Mouse (Mus musculus) liver, embryonic 12.5 days (tissue): ENCODE measurements around the gene 1700010B08Rik. TPM values are rescaled to one million over a fixed set of nuclear protein-coding genes. Genes with fewer than 3 reads are reported as not detected.
"Not testable (repeated sequence)": the region's sequence is repeated elsewhere in the genome, so short reads cannot be mapped to it uniquely, and the experiment has no call there.

Experiments used
- ATAC-seq: fragments of 200-750 bp; cut with Nextera tagmentation; 2 replicates; pipeline ENCODE4 v1.8.0; 2017; ENCODE audit warnings: moderate number of reproducible peaks, mild to moderate bottlenecking, moderate library complexity
- H3K27ac ChIP-seq: fragments of 300-500 bp; sonication (generic); 2 replicates; pipeline ENCODE4 v1.5.1; 2016; ENCODE audit warnings: mild to moderate bottlenecking
- H3K27me3 ChIP-seq: fragments of 300-500 bp; sonication (generic); replicated peaks from 2 replicates; pipeline ENCODE4 v1.6.1; 2016; ENCODE audit warnings: mild to moderate bottlenecking, moderate library complexity
- H3K36me3 ChIP-seq: fragments of 300-500 bp; sonication (generic); 2 replicates; pipeline ENCODE4 v1.6.1; 2016; ENCODE audit warnings: mild to moderate bottlenecking, moderate library complexity
- H3K4me1 ChIP-seq: fragments of 300-500 bp; sonication (generic); 2 replicates; pipeline ENCODE4 v1.6.1; 2016
- H3K4me2 ChIP-seq: fragments of 300-500 bp; sonication (generic); 2 replicates; pipeline ENCODE4 v1.6.1; 2016; ENCODE audit warnings: mild to moderate bottlenecking, moderate library complexity
- H3K4me3 ChIP-seq: fragments of 300-500 bp; sonication (generic); 2 replicates; pipeline ENCODE4 v1.5.1; 2016; ENCODE audit warnings: mild to moderate bottlenecking, moderate library complexity
- H3K9ac ChIP-seq: fragments of 300-500 bp; sonication (generic); 2 replicates; pipeline ENCODE4 v1.6.1; 2016; ENCODE audit warnings: mild to moderate bottlenecking, moderate library complexity
- H3K9me3 ChIP-seq: fragments of 300-500 bp; sonication (generic); replicated peaks from 2 replicates; pipeline ENCODE4 v1.6.1; 2016; ENCODE audit warnings: mild to moderate bottlenecking, moderate library complexity
- WGBS: fragments of 180-500 bp; shearing (Covaris S2); methylation state at CpG from one replicate; pipeline ENCODE4 v1.1.7; 2016; ENCODE audit not compliant: insufficient replicate concordance; 5-methylcytosine and 5-hydroxymethylcytosine counted together
- polyA plus RNA-seq: library from polyadenylated mRNA; unstranded; fragments of >200 nt; fragmentation: Nextera tagmentation; extraction: Ambion mirVana; gene quantifications from 2 replicates; pipeline ENCODE4 v1.2.1, GENCODE M21; 2016

Gene 1700010B08Rik
- polyA plus RNA-seq: not detected in 2 replicates

- not testable (repeated sequence) for H3K4me3 ChIP-seq, H3K36me3 ChIP-seq, ATAC-seq, H3K27ac ChIP-seq, H3K4me1 ChIP-seq, H3K27me3 ChIP-seq, H3K9ac ChIP-seq, H3K4me2 ChIP-seq, H3K9me3 ChIP-seq
- WGBS: 86% methylated on average over 6 of the region's 7 CpGs
Observed at GRCm38 (mm10) chr2:173719115-173719514, at the start of gene 1700010B08Rik. Gene 1700010B08Rik, plus strand, starts transcription at chr2:173719415.

GRCm38 (mm10) chr2:173672328-173672896, 46.8 kb upstream of the 1700010B08Rik start:
- H3K4me1 ChIP-seq: peaks cover 39% of the 10 kb centered on the region
- no peak for ATAC-seq
- WGBS: 72% methylated on average over 2 of the region's 2 CpGs
- H3K4me3 ChIP-seq: no peak overlapping the region
- peaks cover 39% of the 10 kb centered on the region for H3K36me3 ChIP-seq
- no peak overlapping the region for H3K27ac ChIP-seq
- H3K27me3 ChIP-seq: no peaks in the 10 kb centered on the region
- no peaks in the 10 kb centered on the region for H3K9me3 ChIP-seq
- no peak overlapping the region for H3K9ac ChIP-seq
- H3K4me2 ChIP-seq: no peak overlapping the region

GRCm38 (mm10) chr2:173673469-173673868, 45.7 kb upstream of the 1700010B08Rik start:
- Histone ChIP-seq H3K4me2 (no peak overlapping the region), H3K4me1 (peaks cover 40% of the 10 kb centered on the region), H3K4me3 (no peak overlapping the region), H3K9ac (no peak overlapping the region), H3K27ac (no peak overlapping the region; the same call in 1 of the 2 replicates), H3K36me3 (peaks cover 35% of the 10 kb centered on the region), H3K27me3 (no peaks in the 10 kb centered on the region), H3K9me3 (no peaks in the 10 kb centered on the region)
- WGBS: 70% methylated on average over 1 of the region's 1 CpGs
- peak; percentile 71 for ATAC-seq

GRCm38 (mm10) chr2:173678593-173678992, 40.6 kb upstream of the 1700010B08Rik start:
- no peak overlapping the region for H3K27ac ChIP-seq
- peaks cover 28% of the 10 kb centered on the region for H3K4me1 ChIP-seq
- no peak for ATAC-seq
- WGBS: 71% methylated on average over 2 of the region's 2 CpGs
- no peak overlapping the region for H3K4me2 ChIP-seq
- H3K4me3 ChIP-seq: no peak overlapping the region
- no peaks in the 10 kb centered on the region for H3K27me3 ChIP-seq
- no peak overlapping the region for H3K9ac ChIP-seq
- peaks cover 32% of the 10 kb centered on the region for H3K36me3 ChIP-seq
- H3K9me3 ChIP-seq: no peaks in the 10 kb centered on the region

GRCm38 (mm10) chr2:173679217-173679616, 40.0 kb upstream of the 1700010B08Rik start:
- Histone ChIP-seq H3K4me3 (no peak overlapping the region), H3K36me3 (peaks cover 29% of the 10 kb centered on the region), H3K27ac (no peak overlapping the region), H3K9ac (no peak overlapping the region), H3K4me2 (no peak overlapping the region), H3K4me1 (peaks cover 26% of the 10 kb centered on the region), H3K9me3 (no peaks in the 10 kb centered on the region), H3K27me3 (no peaks in the 10 kb centered on the region)
- 54% methylated on average over 3 of the region's 3 CpGs for WGBS
- no peak for ATAC-seq

- H3K9me3 ChIP-seq: no peaks in the 10 kb centered on the region
- peaks cover 20% of the 10 kb centered on the region for H3K36me3 ChIP-seq
- WGBS: 75% methylated on average over 1 of the region's 1 CpGs
- H3K27ac ChIP-seq: no peak overlapping the region
- H3K9ac ChIP-seq: no peak overlapping the region
- no peak for ATAC-seq
- no peak overlapping the region for H3K4me3 ChIP-seq
- H3K4me2 ChIP-seq: no peak overlapping the region
- H3K4me1 ChIP-seq: peaks cover 26% of the 10 kb centered on the region
- no peaks in the 10 kb centered on the region for H3K27me3 ChIP-seq
Observed at GRCm38 (mm10) chr2:173680153-173680552, 39.1 kb upstream of the 1700010B08Rik start.

- H3K9ac ChIP-seq: no peak overlapping the region
- H3K27ac ChIP-seq: no peak overlapping the region
- ATAC-seq: peak; percentile 33; the same call in 1 of the 2 replicates
- H3K4me2 ChIP-seq: no peak overlapping the region
- no peaks in the 10 kb centered on the region for H3K9me3 ChIP-seq
- peaks cover 35% of the 10 kb centered on the region for H3K4me1 ChIP-seq
- WGBS: 67% methylated on average over 10 of the region's 10 CpGs
- peaks cover 17% of the 10 kb centered on the region for H3K36me3 ChIP-seq
- no peaks in the 10 kb centered on the region for H3K27me3 ChIP-seq
- no peak overlapping the region for H3K4me3 ChIP-seq
Observed at GRCm38 (mm10) chr2:173682773-173683172, 36.4 kb upstream of the 1700010B08Rik start.

- H3K4me1 ChIP-seq: peaks cover 28% of the 10 kb centered on the region
- H3K36me3 ChIP-seq: peaks cover 46% of the 10 kb centered on the region
- no peak overlapping the region for H3K4me2 ChIP-seq
- H3K4me3 ChIP-seq: no peak overlapping the region
- WGBS: 53% methylated on average over 3 of the region's 3 CpGs
- H3K27me3 ChIP-seq: no peaks in the 10 kb centered on the region
- ATAC-seq: 0 out of 2 replicates have a peak, but pooled peaks have one; percentile 11
- H3K9me3 ChIP-seq: no peaks in the 10 kb centered on the region
- H3K27ac ChIP-seq: no peak overlapping the region
- no peak overlapping the region for H3K9ac ChIP-seq
Observed at GRCm38 (mm10) chr2:173685781-173686361, 33.3 kb upstream of the 1700010B08Rik start.

GRCm38 (mm10) chr2:173687363-173687762, 31.9 kb upstream of the 1700010B08Rik start:
- H3K9ac ChIP-seq: no peak overlapping the region
- no peaks in the 10 kb centered on the region for H3K9me3 ChIP-seq
- no peak overlapping the region for H3K4me2 ChIP-seq
- H3K4me1 ChIP-seq: peaks cover 22% of the 10 kb centered on the region
- 90% methylated on average over 5 of the region's 5 CpGs for WGBS
- H3K4me3 ChIP-seq: no peak overlapping the region
- no peak overlapping the region for H3K27ac ChIP-seq
- ATAC-seq: no peak
- H3K27me3 ChIP-seq: no peaks in the 10 kb centered on the region
- peaks cover 56% of the 10 kb centered on the region for H3K36me3 ChIP-seq

- peaks cover 8% of the 10 kb centered on the region; the same call in 1 of the 2 replicates for H3K4me1 ChIP-seq
- no peaks in the 10 kb centered on the region for H3K27me3 ChIP-seq
- H3K4me3 ChIP-seq: no peak overlapping the region
- H3K36me3 ChIP-seq: peaks cover 44% of the 10 kb centered on the region
- 0 out of 2 replicates have a peak, but pooled peaks have one; percentile 16 for ATAC-seq
- no peaks in the 10 kb centered on the region for H3K9me3 ChIP-seq
- no peak overlapping the region for H3K27ac ChIP-seq
- H3K4me2 ChIP-seq: no peak overlapping the region
- no peak overlapping the region for H3K9ac ChIP-seq
Observed at GRCm38 (mm10) chr2:173689835-173690234, 29.4 kb upstream of the 1700010B08Rik start.

- Histone ChIP-seq H3K4me2 (no peak overlapping the region), H3K36me3 (peaks cover 63% of the 10 kb centered on the region), H3K27ac (no peak overlapping the region), H3K9me3 (no peaks in the 10 kb centered on the region), H3K9ac (no peak overlapping the region), H3K4me1 (no peaks in the 10 kb centered on the region), H3K27me3 (no peaks in the 10 kb centered on the region), H3K4me3 (no peak overlapping the region)
- WGBS: 85% methylated on average over 6 of the region's 6 CpGs
- no peak for ATAC-seq
Observed at GRCm38 (mm10) chr2:173691748-173692147, 27.5 kb upstream of the 1700010B08Rik start.

GRCm38 (mm10) chr2:173692693-173693092, 26.5 kb upstream of the 1700010B08Rik start:
- peaks cover 69% of the 10 kb centered on the region for H3K36me3 ChIP-seq
- no peak overlapping the region for H3K27ac ChIP-seq
- H3K9ac ChIP-seq: no peak overlapping the region
- no peaks in the 10 kb centered on the region for H3K4me1 ChIP-seq
- no peak for ATAC-seq
- H3K4me3 ChIP-seq: no peak overlapping the region
- H3K4me2 ChIP-seq: no peak overlapping the region
- H3K27me3 ChIP-seq: no peaks in the 10 kb centered on the region
- no peaks in the 10 kb centered on the region for H3K9me3 ChIP-seq
- 89% methylated on average over 2 of the region's 2 CpGs for WGBS
